Mouse (Mus musculus): ENCODE data around the gene Prkra.
"Not testable (repeated sequence)": the region's sequence is repeated elsewhere in the genome, so short reads cannot be mapped to it uniquely, and the experiment has no call there.

Gene Prkra

GRCm38 (mm10) chr2:76655444-76655843 lies 7.6 kb upstream of the Prkra start:
- DNase-seq (ENCODE audit: low spot score) = no peak

GRCm38 (mm10) chr2:76654646-76655045 lies 6.8 kb upstream of the Prkra start:
- DNase-seq (ENCODE audit: low spot score) = no peak

DNA sequence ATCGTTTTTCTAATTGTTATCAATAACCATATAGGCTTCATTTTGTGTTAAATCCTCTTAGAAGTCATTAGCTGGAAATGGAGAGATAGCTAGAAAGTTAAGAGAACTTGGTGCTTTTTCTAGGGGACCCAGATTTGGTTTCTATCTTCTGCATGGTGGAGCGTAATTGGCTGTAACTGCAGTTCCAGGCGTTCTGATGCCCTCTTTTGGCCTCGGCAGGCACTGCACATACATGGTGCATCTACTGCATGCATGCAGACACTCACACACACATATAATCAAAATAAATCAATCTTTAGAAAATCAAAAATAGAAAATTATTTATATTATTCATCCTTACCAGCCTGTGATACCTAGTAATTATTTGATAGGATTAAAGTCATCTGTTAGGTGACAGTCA lies 5.3 kb upstream of the Prkra start:
- DNase-seq (ENCODE audit: low spot score) = no peak

DNA sequence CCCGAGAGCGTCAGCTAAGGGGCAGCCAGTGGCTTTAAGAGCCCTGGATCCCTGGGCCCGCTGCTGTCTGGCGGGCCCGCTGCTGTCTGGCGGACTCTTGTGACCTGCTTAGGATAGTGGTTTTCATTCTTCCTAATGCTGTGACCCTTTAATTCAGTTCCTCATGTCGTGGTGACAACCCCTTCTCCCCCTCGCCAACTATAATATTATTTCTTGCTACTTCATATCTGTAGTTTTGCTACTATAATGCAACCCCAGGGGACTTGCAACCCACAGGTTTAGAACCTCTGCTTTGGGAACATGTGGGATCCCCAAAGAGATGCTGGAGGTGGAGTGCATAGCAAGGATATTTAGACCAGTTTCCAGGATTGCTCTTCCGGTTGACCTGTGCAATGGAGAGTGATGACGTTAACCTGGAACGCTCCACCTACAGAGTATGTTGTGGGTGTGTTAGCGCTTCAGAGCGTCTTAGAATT lies 889 bp upstream of the Prkra start:
- peak; percentile 11 for DNase-seq (ENCODE audit: low spot score)

DNA sequence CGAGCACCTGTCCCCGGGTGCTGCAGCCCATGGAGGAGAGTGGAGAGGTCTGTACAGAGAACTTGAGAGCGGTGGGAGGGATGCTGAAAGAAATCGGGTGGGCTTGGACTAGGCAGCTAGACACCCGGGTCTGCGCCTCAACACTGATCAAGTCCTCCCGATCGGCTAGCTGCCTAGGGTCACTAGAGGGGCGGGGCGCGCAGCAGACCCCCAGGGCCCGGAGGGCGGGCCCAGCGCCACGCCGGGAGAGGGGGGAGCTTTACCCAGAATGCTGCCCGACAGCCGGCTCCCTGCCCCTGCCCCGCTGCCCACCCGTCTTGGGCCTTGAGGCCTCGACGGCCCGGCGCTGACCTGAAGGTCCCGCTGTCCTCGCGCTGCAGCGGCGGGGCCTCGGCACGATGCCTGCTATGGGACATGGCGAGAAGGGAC lies 360 bp downstream of the Prkra start:
- peak; percentile 15 for DNase-seq (ENCODE audit: low spot score)

GRCm38 (mm10) chr2:76643801-76644200 lies 4.0 kb downstream of the Prkra start:
- DNase-seq (ENCODE audit: low spot score) = no peak

DNA sequence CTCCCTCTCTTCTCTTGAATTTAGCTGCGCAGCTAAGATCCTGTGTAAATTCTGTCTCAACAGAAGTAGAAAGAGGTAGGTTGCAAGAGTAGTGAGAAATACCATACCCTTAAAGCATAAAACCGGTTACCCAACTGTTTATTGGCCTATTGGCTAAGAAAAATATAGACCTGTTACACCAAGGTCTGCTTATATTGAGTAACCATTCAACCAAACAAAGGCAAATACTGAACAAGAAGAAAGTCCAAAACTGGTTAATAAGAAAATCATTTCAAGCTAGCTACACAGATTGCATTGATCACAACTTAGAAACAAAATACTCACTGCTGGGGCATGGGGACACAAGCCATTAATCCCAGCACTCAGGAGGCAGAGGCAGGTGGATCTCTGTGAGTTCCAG lies 8.2 kb downstream of the Prkra start:
- DNase-seq (ENCODE audit: low spot score) = no peak

DNA sequence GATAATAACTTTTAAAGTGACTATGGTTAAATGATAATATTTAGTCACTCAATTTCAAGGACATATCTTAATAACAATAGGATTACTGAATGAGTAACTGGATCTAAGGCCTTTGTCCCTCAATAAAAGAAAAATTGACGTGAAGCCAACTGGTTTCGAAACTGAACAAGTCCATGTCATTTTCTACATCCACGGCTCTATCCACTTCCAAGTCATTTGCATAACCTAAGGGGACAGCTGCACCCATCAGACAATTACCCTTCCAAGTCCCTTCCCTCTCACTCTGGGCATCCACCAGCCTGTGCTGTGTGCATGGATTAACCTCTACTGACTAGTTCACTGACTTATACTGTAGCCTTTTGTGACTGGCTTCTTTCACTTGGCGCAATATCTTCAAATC lies 16.2 kb downstream of the Prkra start:
- DNase-seq (ENCODE audit: low spot score) = no peak

GRCm38 (mm10) chr2:76630293-76630692 lies 17.5 kb downstream of the Prkra start:
- no peak for DNase-seq (ENCODE audit: low spot score)

DNA sequence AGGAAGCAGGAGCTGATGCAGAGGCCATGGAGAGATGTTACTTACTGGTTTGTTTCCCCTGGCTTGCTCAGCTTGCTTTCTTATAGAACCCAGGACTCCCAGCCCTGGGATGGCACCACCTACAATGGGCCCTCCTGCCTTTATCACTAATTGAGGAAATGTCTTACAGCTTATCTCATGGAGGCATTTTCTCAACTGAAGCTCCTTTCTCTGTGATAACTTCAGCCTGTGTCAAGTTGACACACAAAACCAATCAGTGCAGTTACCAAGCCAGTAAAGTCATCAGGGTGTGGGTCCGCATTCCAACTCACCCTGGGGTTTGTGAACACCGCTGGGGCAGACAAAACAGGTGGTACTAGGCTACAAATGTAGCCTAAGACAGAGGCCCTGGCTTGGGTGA lies 25.5 kb downstream of the Prkra start:
- not testable (repeated sequence) for DNase-seq (ENCODE audit: low spot score)

GRCm38 (mm10) chr2:76621724-76622123 lies 26.1 kb downstream of the Prkra start:
- no peak for DNase-seq (ENCODE audit: low spot score)

DNA sequence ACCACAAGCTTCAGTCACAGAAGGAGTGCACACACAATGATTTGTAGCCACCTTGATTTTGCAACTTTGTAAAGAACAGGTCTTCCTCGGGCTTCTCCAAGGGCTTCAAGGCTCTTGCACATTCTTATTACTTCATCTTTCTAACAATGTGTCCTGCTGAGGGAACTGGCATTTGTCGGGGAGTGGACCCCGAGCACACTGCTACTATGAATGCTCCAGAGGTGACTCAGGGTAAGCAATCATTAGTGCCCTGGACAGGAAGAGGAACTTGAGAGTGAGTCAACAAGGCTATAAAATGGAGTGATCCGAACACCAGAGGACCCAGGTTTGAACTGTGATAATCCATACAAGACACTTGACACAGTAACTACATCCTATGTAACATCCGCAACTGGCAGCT lies 27.6 kb downstream of the Prkra start:
- DNase-seq (ENCODE audit: low spot score) = no peak

DNA sequence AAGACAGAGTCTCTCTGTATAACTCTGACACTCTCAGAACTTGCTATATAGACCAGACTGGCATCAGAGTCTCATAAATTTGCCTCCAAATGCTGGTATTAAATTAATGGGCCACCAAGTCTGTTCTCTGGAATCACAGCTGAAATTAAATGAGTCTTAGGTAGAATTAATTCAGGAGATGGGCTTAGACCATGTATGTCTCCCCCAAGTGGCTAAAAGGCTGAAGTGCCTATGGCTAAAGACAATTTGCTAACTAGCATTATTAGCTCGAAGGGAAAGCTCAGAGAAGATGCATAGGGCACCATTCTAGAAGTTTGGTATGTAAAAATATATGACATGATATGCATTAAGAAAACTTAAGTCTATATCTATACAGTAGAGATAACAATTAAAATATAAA lies 29.7 kb downstream of the Prkra start:
- DNase-seq (ENCODE audit: low spot score) = peak; percentile 38

DNA sequence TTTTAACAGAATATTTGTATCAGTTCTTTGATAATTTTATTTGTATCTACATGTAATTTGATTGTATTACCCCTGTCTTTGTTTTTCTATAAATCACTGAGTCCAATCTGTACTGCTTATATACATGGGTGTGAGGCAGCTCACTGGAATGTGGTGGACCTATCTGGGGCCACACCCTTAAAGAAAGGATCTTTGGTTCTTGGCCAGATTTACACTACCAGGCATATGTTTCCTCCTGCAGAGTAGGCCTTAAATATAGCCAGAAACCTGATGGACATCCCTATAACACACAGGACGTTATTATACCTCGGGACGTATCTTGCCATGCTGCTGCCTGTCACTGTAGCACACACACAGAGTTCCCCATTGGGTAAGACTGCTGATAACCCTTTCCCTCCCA lies 35.8 kb downstream of the Prkra start:
- no peak for DNase-seq (ENCODE audit: low spot score)

DNA sequence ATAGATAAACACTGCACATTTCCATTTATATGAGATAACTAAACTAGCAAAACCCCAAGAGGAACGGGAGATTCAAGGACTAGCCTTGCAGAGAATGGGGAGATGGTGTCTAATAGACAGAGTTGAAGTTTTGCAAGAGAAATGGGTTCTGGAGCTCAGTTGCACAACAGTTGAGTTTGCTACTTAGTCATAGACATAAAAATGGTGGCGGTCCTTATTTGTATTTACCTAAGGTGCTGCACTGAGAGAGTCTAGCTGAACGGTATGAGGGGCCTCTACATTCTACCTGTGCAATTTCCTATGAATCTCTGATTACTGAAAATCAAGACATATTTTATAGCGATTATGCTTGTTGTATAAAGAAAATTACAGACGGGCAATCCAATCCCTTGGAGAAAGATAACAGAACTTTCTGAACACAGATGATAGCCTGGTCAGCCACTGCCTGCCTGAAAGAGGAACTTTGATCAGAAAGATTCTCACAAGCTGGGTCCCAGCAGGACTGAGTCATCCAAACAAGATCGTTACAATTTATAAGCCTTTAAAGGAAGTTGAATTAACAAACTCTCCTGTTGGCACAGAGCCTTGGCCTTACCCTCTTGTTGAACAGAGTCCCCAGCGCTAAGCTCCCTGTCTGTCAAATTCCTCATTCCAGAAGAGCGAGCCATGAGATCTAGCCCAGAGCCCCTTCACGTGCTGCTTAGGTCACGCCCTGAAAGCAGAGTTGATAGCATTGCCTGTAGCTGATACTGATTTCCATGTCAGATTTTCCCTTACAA lies 37.3 kb downstream of the Prkra start:
- peak; percentile 71 for DNase-seq (ENCODE audit: low spot score)

DNA sequence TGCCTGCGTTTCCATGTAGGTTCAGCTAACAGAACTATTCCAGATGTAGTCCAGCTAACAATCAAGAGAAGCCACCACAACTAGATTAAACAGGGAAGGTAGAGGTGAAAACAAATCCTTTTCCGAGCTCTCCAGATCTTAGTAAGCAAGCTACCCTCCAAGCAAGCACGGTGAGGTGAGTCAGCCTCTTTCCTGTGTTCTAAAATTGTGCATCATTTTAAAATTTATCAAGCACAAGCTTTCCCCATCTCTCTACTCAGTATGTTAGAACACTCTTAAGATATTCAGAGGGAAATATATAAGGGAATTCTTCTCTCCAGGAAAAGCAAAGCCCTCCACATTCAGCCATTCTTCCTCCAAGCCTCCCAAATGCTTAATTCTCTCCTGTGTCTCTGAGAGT lies 41.1 kb downstream of the Prkra start:
- DNase-seq (ENCODE audit: low spot score) = no peak

DNA sequence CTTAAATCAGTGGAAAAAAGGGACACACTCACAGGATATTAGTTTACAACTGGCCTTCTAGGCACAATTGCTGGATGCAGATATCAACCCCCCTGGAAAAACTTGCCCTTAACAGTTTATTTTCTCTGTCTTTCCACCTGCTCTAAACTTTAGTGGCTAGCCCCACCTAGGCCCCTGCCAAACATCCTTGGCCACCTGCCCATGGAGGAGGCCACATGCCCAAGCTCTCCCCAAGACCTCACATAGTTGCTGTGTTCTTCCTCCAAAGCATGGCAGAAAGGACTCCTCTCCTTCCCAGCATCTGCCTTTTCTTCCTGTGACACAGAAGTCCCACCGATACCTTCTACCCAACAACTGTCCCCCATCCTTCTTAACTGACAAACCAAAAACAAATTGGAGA lies 45.6 kb downstream of the Prkra start:
- DNase-seq (ENCODE audit: low spot score) = no peak

GRCm38 (mm10) chr2:76599214-76599613 lies 48.6 kb downstream of the Prkra start:
- peak; percentile 7 for DNase-seq (ENCODE audit: low spot score)

DNA sequence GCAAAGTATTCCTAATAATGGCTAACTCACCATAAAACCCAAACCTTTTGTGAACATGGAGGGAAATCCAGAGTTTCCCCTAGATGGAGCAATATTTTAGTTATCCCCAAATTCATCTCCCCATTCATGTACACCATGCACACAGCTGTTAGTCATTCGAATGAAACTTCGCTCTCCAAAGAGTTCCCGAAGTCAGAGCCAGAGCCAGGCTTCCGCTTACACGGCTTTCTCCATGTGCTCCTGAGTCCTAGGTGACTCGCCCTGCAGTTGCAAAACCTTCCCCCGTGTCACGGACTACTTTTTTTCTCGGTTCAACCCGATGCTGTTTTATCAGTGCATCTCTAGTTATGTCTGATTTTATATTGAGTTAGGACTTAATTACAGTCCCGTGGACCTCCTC lies 50.3 kb downstream of the Prkra start:
- no peak for DNase-seq (ENCODE audit: low spot score)

- DNase-seq (ENCODE audit: low spot score) = no peak
Observed at GRCm38 (mm10) chr2:76592401-76592924, 55.4 kb downstream of the Prkra start.

DNA sequence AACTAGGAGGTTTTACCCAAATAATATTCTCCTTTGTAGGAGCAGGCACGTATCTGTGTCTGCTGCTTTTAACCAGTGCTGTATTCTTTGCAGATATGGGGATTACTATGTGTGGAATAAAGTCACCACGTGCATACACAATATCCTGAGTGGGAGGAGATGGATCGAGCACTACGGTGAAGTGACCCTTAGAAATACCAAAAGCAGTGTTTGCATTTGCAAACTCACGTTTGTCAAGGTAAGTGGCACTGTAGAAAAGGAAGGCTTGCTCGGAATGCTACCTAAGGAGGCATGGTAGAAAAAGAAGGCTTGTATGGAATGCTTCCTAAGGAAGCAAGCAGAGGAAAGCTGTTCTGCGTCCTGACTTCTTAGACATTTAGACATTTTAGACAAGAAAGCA lies 57.6 kb downstream of the Prkra start:
- DNase-seq (ENCODE audit: low spot score) = no peak

GRCm38 (mm10) chr2:76586906-76587305 lies 60.9 kb downstream of the Prkra start:
- no peak for DNase-seq (ENCODE audit: low spot score)

DNA sequence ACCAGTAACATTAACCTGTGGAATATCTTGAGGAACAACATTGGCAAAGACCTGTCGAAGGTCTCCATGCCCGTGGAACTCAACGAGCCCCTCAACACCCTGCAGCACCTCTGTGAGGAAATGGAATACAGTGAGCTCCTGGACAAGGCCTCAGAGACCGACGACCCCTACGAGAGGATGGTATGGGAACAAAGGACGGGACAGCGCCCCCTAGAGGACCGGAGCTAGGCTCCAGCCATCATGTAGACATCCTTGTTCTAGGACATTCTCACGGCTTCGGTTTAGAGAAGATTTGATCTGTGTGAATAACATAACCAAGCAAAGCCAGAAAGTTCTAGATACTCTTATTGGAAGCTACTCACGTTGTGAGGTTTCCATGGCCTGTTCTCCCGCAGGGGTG lies 62.7 kb downstream of the Prkra start:
- no peak for DNase-seq (ENCODE audit: low spot score)
